ENCODE assay signal across 16 mouse cellular contexts in genomic region chr14:25402409-25402808, GRCm38 (mm10). TPM values are rescaled to one million over a fixed set of nuclear protein-coding genes. Genes with fewer than 3 reads are reported as not detected.
DNase-seq lines count a peak whose midpoint lies in the region; ATAC-seq lines count a peak whose summit lies in the region.
"Had no signal": no experiment of that assay in that cellular context is flagged by ENCODE, and none has a peak within 500 bp of the region (broad histone marks: within the 10 kb centered on the region; RNA-seq: fewer than 3 reads in every experiment).

No protein-coding gene starts in this region.

- H3K9me3 ChIP-seq in heart, embryonic 14.5 days (ENCODE audit: control insufficient read depth, low read length), result no peaks in the 10 kb centered on the region
- H3K9me3 ChIP-seq in liver, embryonic 11.5 days (ENCODE audit: control insufficient read depth, low read length), result no peaks in the 10 kb centered on the region
- H3K9me3 ChIP-seq: neural tube, embryonic 15.5 days had no signal

- DNase-seq in heart, postnatal 14 days, result no peak
- DNase-seq in MEL-GATA-1-ER (ENCODE audit: extremely low read depth, low read depth), result peak; percentile 93
- no peak for DNase-seq in liver, embryonic 11.5 days (ENCODE audit: low spot score)
- DNase-seq in layer of hippocampus, postnatal 25 days (ENCODE audit: extremely low spot score in 1 of 2, low spot score in 1 of 2), result no peak
- no peak for DNase-seq in urinary bladder, postnatal 14 days (ENCODE audit: low spot score)
- DNase-seq: cerebellum, adult 2 months; layer of hippocampus, adult 9-11 months; right cerebral cortex, adult 18-20 months; thymus, postnatal 36 days had no signal

- 38% methylated on average over 1 of the region's 1 CpGs for WGBS in heart, embryonic 14.5 days
- WGBS in liver, embryonic 11.5 days, result 31% methylated on average over 1 of the region's 1 CpGs

- H3K27ac ChIP-seq in heart, embryonic 14.5 days (replicated peaks in 1 of 2; ENCODE audit: control insufficient read depth in 1 of 2, insufficient read depth in 1 of 2, low read depth in 2 of 2, low read length in 2 of 2), result peak overlapping the region; percentile 32 to 58; a peak in 3 of 4 replicates
- H3K27ac ChIP-seq in brown adipose tissue, adult 24 weeks (replicated peaks; ENCODE audit: low read depth, low read length), result peak overlapping the region; percentile 83
- peak overlapping the region; percentile 94 for H3K27ac ChIP-seq in liver, embryonic 11.5 days (ENCODE audit: low read depth, low read length)
- H3K27ac ChIP-seq: neural tube, embryonic 15.5 days had no signal

- H3K36me3 ChIP-seq in heart, embryonic 14.5 days (ENCODE audit: control insufficient read depth, insufficient read depth, low read length), result no peaks in the 10 kb centered on the region
- H3K36me3 ChIP-seq in liver, embryonic 11.5 days (ENCODE audit: control insufficient read depth, insufficient read depth, low read length), result no peaks in the 10 kb centered on the region
- H3K36me3 ChIP-seq: neural tube, embryonic 15.5 days had no signal

- intact Hi-C loops in heart, postnatal 14 days (cut with DNase I), result loop anchor here (2.0 kb wide), 1 partner anchor 16 kb away; no protein-coding TSS in a partner anchor

- no peak for ATAC-seq in heart, embryonic 14.5 days (ENCODE audit: insufficient number of reproducible peaks, insufficient read depth, low FRiP score, low read depth)
- ATAC-seq in liver, embryonic 11.5 days (replicated peaks; ENCODE audit: low FRiP score), result peak; percentile 55
- ATAC-seq: forebrain, embryonic 16.5 days; inflammation-experienced regulatory T-cells, adult 6 months; Patski had no signal

- H3K4me3 ChIP-seq in heart, embryonic 14.5 days (ENCODE audit: control insufficient read depth in 1 of 2, insufficient read depth in 1 of 2, low read depth in 1 of 2, low read length in 2 of 2), result no peak overlapping the region
- H3K4me3 ChIP-seq in brown adipose tissue, adult 24 weeks (ENCODE audit: insufficient read depth, low read depth, low read length), result no peak overlapping the region
- H3K4me3 ChIP-seq in liver, embryonic 11.5 days (ENCODE audit: low read depth, low read length), result peak overlapping the region; percentile 27
- H3K4me3 ChIP-seq: neural tube, embryonic 15.5 days had no signal

- H3K27me3 ChIP-seq in heart, embryonic 14.5 days (ENCODE audit: control insufficient read depth, insufficient read depth, low read length), result no peaks in the 10 kb centered on the region
- H3K27me3 ChIP-seq in liver, embryonic 11.5 days (replicated peaks; ENCODE audit: control insufficient read depth, insufficient read depth, low read length), result no peaks in the 10 kb centered on the region
- H3K27me3 ChIP-seq: CH12.LX; neural tube, embryonic 15.5 days; Patski had no signal

- H3K4me1 ChIP-seq in heart, embryonic 14.5 days (ENCODE audit: control insufficient read depth in 2 of 2, insufficient read depth in 2 of 2, low read length in 2 of 2), result peaks cover 56 to 60% of the 10 kb centered on the region in 2 experiments
- H3K4me1 ChIP-seq in brown adipose tissue, adult 24 weeks (ENCODE audit: control insufficient read depth, insufficient read depth, insufficient read length, low read length), result peaks cover 22% of the 10 kb centered on the region
- H3K4me1 ChIP-seq in liver, embryonic 11.5 days (replicated peaks; ENCODE audit: control insufficient read depth, insufficient read depth, low read length), result peaks cover 57% of the 10 kb centered on the region

- H3K9ac ChIP-seq in heart, embryonic 14.5 days (ENCODE audit: low read length), result no peak overlapping the region
- H3K9ac ChIP-seq in liver, embryonic 11.5 days (ENCODE audit: low read depth, low read length), result no peak overlapping the region
- H3K9ac ChIP-seq: neural tube, embryonic 15.5 days had no signal

- no peak overlapping the region for H3K4me2 ChIP-seq in heart, embryonic 14.5 days (ENCODE audit: low read length)
- peak overlapping the region; percentile 65 for H3K4me2 ChIP-seq in liver, embryonic 11.5 days
- H3K4me2 ChIP-seq: neural tube, embryonic 15.5 days had no signal

RNA-seq across cellular contexts. Expression of gene Zmiz1, which starts 56.6 kb away (rescaled TPM):
- 27.7 and 31.3 TPM in 2 replicates for polyA plus RNA-seq in heart, embryonic 14.5 days (2014; fragmentation: Nextera tagmentation; extraction: Ambion mirVana)
- total RNA-seq in heart, postnatal 14 days (2021), result 10 to 100 TPM; 53.9 to 59.4 TPM
- 15.0 and 17.0 TPM in 2 replicates for polyA plus RNA-seq in brown adipose tissue, adult 24 weeks (2012; ENCODE audit: insufficient read depth, insufficient read length, missing spikeins)
- 27.5 and 31.0 TPM in 2 replicates for polyA plus RNA-seq in liver, embryonic 11.5 days (2014; fragmentation: Nextera tagmentation; extraction: Ambion mirVana)
- 100 to 1,000 TPM in 1 of 2 experiments, 10 to 100 TPM in 1; 82.5 to 105 TPM for total RNA-seq in layer of hippocampus, postnatal 25 days (2021)
